Mouse (Mus musculus): ENCODE results near the gene Hbp1.

DNA sequence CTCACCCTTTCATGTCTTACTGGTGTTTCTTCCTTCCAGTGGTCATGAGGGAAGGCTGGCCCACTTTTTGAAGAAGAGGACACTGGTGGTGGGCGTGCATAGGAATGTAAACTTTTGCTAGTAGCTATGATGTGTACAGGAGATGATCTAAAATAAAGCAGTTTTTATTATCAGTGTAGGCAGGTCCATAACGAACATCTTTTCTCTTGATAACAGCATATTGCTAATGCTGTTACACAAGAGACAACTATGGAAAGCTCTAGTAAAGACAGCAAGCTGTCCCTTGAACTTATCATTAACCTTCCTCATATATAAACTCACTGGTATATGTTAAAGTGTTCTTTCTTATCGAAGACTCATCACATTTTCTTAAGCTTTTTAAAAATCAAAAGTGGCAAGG is 12.7 kb downstream of the Hbp1 start:
- no peak for TF ChIP-seq CTCF (IDR thresholded peaks at IDR 0.05; ENCODE audit: control insufficient read depth, insufficient read depth, insufficient replicate concordance, low read depth, low read length)
- TF ChIP-seq POLR2A (IDR thresholded peaks at IDR 0.05; ENCODE audit: control insufficient read depth, low read depth, low read length) = no peak

All from testis, adult 2 months (tissue).